Mouse (Mus musculus) 3T3-L1 (cell line): ENCODE data around the gene Rpl36al.
A peak's percentile ranks its signal among the peaks of the same experiment; 100 is the strongest.

ENCODE experiments used
- DNase-seq: peaks from one replicate; pipeline ENCODE4 v3.0.0-alpha.2; 2015; ENCODE audit warnings: low read depth, low spot score

The Rpl36al gene

DNA sequence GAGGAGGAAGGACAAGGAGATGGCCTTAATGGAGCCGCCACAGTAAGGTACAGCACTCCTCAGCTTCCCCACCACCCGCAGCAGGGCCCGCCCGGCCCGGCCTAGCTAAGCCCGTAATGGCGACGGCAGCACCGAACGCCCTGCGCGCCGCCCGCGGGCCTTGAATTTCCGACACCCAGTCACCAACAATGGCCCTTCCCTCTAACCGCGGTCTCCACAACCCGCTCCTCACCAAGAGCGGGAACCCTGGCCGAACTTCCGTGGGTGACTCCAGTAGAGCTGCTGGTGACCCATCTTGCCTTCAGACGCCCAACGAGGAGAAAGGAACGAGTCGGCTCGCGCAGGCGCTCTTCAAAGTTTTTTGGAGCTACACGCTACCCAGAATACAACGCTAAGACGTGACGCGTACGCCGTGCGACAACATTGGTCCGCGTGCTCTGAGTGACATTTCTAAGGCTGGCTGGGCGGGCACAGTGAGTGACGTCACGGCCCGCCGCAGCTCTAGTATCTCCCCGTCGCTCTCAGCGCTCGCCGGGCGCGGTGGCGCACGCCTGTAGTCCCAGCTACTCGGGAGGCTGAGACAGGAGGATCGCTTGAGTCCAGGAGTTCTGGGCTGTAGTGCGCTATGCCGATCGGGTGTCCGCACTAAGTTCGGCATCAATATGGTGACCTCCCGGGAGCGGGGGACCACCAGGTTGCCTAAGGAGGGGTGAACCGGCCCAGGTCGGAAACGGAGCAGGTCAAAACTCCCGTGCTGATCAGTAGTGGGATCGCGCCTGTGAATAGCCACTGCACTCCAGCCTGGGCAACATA is 24.9 kb downstream of the Rpl36al start, which contains the start of gene Rps29:
Gene Rps29 (minus strand): TSS at position 422 of the 813 bp plus-strand sequence.
- DNase-seq, result peak; percentile 100

DNA sequence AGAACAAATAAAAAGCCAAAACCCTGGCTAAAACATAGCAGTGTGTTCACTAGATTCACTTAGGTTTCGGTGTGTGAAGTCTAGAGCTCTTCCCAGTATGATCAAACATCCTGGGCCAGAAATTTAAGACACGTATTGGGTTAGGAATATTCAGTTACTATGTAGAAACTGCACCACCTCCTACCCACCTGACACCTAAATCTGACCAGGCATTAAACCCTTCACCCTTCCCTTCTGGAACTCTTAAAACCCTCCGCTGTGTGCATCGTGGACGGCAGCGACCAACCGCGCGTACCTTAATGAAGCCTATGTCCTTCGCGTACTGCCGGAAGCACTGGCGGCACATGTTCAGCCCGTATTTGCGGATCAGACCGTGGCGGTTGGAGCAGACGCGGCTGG is 25.5 kb downstream of the Rpl36al start:
- peak; percentile 42 for DNase-seq

DNA sequence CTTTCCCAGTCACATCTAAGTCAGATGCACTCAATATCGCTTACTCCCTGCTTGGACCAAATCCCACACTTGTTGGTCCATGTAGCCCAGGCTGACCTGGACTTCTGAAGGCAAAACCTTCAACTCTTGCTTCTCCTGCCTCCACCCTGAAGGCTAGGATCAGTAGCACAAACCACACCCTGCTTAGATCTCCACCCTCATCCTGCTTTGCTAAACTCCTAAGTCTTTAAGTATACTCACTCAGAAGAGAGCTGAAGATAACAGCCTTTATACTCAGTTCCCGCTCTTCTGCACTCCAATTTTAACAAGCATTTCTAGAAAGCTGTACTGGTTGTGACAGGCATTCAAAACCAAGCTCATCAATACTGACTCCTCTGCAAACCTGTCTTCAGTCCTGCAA is 26.8 kb downstream of the Rpl36al start:
- DNase-seq, result no peak

DNA sequence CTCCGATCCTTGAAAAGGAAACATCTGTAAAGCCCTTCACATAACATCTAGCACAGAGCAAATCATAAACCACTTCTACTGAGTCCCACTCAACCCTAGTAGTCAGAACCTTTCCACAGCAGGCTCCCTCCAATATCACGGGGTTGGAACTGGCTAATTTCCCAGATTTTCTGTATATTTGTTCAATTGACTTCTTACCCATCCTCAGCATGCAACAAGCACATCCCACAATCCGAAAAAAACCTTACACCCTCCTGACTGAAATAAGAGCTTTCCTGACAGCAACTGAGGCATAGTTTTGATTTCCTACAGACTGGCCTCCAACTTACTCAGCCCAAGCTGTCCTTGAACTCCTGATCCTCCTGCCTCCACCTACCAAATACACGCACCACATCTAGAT is 27.4 kb downstream of the Rpl36al start:
- no peak for DNase-seq

DNA sequence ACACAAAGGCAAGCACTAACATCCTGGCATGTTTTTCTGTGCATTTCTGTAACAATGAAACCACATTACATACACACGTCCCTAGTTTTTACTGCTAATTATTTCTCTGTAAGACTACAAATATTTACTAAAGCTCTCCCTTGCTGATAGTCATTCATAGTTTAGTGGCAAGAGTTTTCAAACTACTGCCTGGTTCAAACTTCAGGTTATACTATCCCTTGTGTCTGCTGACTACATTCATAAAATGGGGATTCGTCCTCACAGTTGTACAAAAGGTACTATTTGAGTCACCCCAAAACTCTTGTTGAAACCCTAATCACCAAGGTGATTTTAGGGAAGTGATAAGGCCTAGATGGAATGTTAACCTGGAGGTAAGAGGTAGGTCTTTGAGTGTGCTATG is 28.0 kb downstream of the Rpl36al start:
- no peak for DNase-seq

DNA sequence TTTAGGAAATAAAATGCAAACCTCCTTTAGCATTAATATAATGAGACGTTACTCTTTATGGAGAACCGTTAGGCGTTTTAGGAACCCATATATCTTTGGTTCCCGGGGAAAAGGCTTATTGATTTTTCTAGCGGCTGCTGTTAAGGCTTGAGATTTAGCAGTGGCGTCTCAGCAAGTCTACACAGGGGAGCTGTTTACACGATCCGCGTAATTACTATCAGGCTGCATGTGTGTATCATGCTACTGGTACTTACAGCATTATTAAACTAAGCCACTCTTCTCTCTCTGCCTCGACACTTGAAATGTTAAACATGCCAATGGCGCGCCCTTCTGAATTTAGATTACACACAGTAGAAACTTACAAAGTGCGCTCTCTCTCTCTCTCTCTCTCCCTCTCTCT is 33.8 kb downstream of the Rpl36al start:
- no peak for DNase-seq

DNA sequence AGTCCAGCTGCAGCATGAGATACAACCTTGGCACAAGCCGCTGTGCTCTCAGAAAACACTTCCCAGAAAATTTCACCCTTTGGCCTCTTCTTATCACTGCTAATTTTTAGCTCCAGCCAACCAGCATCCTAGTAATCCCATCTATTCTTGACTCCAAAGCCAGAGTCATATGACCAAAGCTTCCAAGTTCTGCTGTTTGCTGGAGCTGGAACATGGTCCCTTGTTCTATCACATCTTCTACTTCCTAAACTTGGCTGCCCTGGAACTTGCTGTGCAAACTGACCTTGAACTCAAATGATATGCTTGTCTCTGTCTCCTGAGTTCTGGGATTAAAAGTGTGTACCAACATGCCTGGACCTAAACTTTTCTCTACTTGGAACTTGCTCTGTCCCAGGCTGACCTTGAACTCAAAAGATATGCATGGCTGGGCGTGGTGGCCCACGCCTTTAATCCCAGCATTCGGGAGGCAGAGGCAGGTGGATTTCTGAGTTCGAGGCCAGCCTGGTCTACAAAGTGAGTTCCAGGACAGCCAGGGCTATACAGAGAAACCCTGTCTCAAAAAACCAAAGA is 36.6 kb downstream of the Rpl36al start:
- no peak for DNase-seq

DNA sequence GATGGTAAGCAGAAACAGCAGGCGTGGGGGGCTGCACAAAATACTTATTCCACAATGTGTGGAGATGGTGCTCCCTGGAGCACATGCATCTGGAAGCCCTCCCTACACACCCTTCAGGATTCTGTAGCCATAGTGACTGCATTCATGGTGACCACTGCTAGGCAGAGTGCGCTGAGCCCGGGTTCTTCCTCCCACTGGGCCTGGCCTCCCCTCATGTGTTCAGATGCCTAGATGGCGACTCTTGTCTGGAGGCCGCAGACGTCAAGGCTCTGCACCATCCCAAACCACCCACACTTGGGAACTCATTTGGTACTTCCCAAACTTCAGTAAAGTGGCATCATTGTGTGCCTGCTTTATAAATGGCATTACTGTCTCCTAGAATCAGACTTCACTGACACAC is 40.4 kb downstream of the Rpl36al start:
- no peak for DNase-seq

DNA sequence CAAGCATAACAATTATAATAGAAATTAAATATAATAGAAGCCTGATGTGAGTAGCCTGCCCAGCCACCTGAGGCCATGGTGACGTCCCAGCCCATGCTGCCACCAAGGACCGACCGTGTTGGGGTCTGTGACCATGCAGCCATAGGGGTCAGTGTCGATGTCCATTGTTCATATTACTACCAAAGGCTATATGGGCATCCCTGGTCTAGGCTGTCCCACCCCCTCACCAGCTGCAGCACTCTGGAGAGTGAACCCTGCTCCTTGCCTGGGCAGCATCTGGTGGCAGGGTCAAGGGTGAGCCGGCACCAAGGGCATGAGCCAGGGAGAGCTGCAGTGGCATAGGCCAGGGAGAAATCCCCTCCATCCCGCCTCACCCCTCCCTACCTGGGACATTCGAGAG is 44.0 kb downstream of the Rpl36al start:
- no peak for DNase-seq

DNA sequence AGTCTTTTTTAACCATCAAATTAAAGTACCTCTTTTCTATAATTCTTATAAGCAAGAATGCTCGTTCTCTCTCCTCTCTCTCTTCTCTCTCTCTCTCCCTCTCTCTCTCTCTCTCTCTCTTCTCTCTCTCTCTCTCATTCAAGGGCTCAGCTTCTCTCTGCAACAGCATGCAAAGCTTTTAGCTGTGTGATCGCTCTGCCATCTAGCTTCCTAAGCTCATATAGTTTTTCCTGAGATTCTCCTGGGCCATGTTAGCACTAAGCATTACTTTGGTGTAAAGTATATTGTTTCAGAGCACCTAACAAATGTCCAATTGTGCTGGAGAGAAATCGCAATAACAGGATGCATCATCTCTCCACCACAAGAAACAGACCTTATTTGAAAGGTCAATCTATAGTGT is 44.7 kb downstream of the Rpl36al start:
- DNase-seq, result no peak
